Mouse (Mus musculus): ENCODE measurements around the gene Stxbp3. TPM values are rescaled to one million over a fixed set of nuclear protein-coding genes. Genes with fewer than 3 reads are reported as not detected.

Stxbp3 gene
- polyA plus RNA-seq, 1 experiment from 2014 or later = 20.8 TPM

- Histone ChIP-seq H3K9me3 (ENCODE audit: control insufficient read depth, low read length) (no peaks in the 10 kb centered on the region), H3K27me3 (ENCODE audit: control insufficient read depth, insufficient read depth, low read length) (no peaks in the 10 kb centered on the region), H3K4me1 (ENCODE audit: control insufficient read depth, insufficient read depth, low read length) (peaks cover 3% of the 10 kb centered on the region), H3K27ac (ENCODE audit: low read depth, low read length) (no peak overlapping the region), H3K4me3 (ENCODE audit: low read depth, low read length) (no peak overlapping the region), H3K9ac (ENCODE audit: low read length) (no peak overlapping the region), H3K36me3 (ENCODE audit: control insufficient read depth, insufficient read depth, low read length) (no peaks in the 10 kb centered on the region), H3K4me2 (ENCODE audit: low read depth) (no peak overlapping the region)
- WGBS = 72% methylated on average over 2 of the region's 2 CpGs
- DNase-seq (ENCODE audit: low spot score) (no peak), ATAC-seq (ENCODE audit: insufficient read depth, low FRiP score, low TSS enrichment) (no peak)
Observed at GRCm38 (mm10) chr3:108860786-108861185, 20.5 kb upstream of the Stxbp3 start.

- Histone ChIP-seq H3K9ac (ENCODE audit: low read length) (no peak overlapping the region), H3K4me1 (ENCODE audit: control insufficient read depth, insufficient read depth, low read length) (peaks cover 3% of the 10 kb centered on the region), H3K27ac (ENCODE audit: low read depth, low read length) (no peak overlapping the region), H3K4me3 (ENCODE audit: low read depth, low read length) (no peak overlapping the region), H3K9me3 (ENCODE audit: control insufficient read depth, low read length) (no peaks in the 10 kb centered on the region), H3K4me2 (ENCODE audit: low read depth) (no peak overlapping the region), H3K27me3 (ENCODE audit: control insufficient read depth, insufficient read depth, low read length) (no peaks in the 10 kb centered on the region), H3K36me3 (ENCODE audit: control insufficient read depth, insufficient read depth, low read length) (no peaks in the 10 kb centered on the region)
- ATAC-seq (ENCODE audit: insufficient read depth, low FRiP score, low TSS enrichment) (peak; percentile 74), DNase-seq (ENCODE audit: low spot score) (peak; percentile 27)
- 44% methylated on average over 7 of the region's 7 CpGs for WGBS
Observed at GRCm38 (mm10) chr3:108858231-108858770, 18.0 kb upstream of the Stxbp3 start.

GRCm38 (mm10) chr3:108857714-108858113 lies 17.4 kb upstream of the Stxbp3 start:
- DNase-seq (ENCODE audit: low spot score) = no peak
- 0 out of 2 replicates have a peak, but pooled peaks have one; percentile 14 for ATAC-seq (ENCODE audit: insufficient read depth, low FRiP score, low TSS enrichment)
- H3K4me3 ChIP-seq (ENCODE audit: low read depth, low read length) = no peak overlapping the region
- no peaks in the 10 kb centered on the region for H3K36me3 ChIP-seq (ENCODE audit: control insufficient read depth, insufficient read depth, low read length)
- no peaks in the 10 kb centered on the region for H3K27me3 ChIP-seq (ENCODE audit: control insufficient read depth, insufficient read depth, low read length)
- H3K4me1 ChIP-seq (ENCODE audit: control insufficient read depth, insufficient read depth, low read length) = peaks cover 3% of the 10 kb centered on the region
- no peak overlapping the region for H3K4me2 ChIP-seq (ENCODE audit: low read depth)
- H3K27ac ChIP-seq (ENCODE audit: low read depth, low read length) = no peak overlapping the region
- no peak overlapping the region for H3K9ac ChIP-seq (ENCODE audit: low read length)
- WGBS = 69% methylated on average over 1 of the region's 1 CpGs
- H3K9me3 ChIP-seq (ENCODE audit: control insufficient read depth, low read length) = no peaks in the 10 kb centered on the region

- Histone ChIP-seq H3K27me3 (ENCODE audit: control insufficient read depth, insufficient read depth, low read length) (no peaks in the 10 kb centered on the region), H3K27ac (ENCODE audit: low read depth, low read length) (no peak overlapping the region), H3K4me1 (ENCODE audit: control insufficient read depth, insufficient read depth, low read length) (peaks cover 3% of the 10 kb centered on the region), H3K9ac (ENCODE audit: low read length) (no peak overlapping the region), H3K4me2 (ENCODE audit: low read depth) (no peak overlapping the region), H3K36me3 (ENCODE audit: control insufficient read depth, insufficient read depth, low read length) (no peaks in the 10 kb centered on the region), H3K4me3 (ENCODE audit: low read depth, low read length) (no peak overlapping the region), H3K9me3 (ENCODE audit: control insufficient read depth, low read length) (no peaks in the 10 kb centered on the region)
- DNase-seq (ENCODE audit: low spot score) (no peak), ATAC-seq (ENCODE audit: insufficient read depth, low FRiP score, low TSS enrichment) (no peak)
- WGBS = 30% methylated on average over 3 of the region's 3 CpGs
Observed at GRCm38 (mm10) chr3:108857124-108857470, 16.8 kb upstream of the Stxbp3 start.

- ATAC-seq (ENCODE audit: insufficient read depth, low FRiP score, low TSS enrichment) (no peak), DNase-seq (ENCODE audit: low spot score) (no peak)
- Histone ChIP-seq H3K4me2 (ENCODE audit: low read depth) (no peak overlapping the region), H3K9ac (ENCODE audit: low read length) (no peak overlapping the region), H3K4me3 (ENCODE audit: low read depth, low read length) (no peak overlapping the region), H3K27me3 (ENCODE audit: control insufficient read depth, insufficient read depth, low read length) (no peaks in the 10 kb centered on the region), H3K9me3 (ENCODE audit: control insufficient read depth, low read length) (no peaks in the 10 kb centered on the region), H3K27ac (ENCODE audit: low read depth, low read length) (no peak overlapping the region), H3K36me3 (ENCODE audit: control insufficient read depth, insufficient read depth, low read length) (no peaks in the 10 kb centered on the region), H3K4me1 (ENCODE audit: control insufficient read depth, insufficient read depth, low read length) (peaks cover 3% of the 10 kb centered on the region)
- WGBS = 55% methylated on average over 8 of the region's 8 CpGs
Observed at GRCm38 (mm10) chr3:108856386-108857123, 16.2 kb upstream of the Stxbp3 start.

GRCm38 (mm10) chr3:108855864-108856263 lies 15.5 kb upstream of the Stxbp3 start:
- no peak overlapping the region for H3K9ac ChIP-seq (ENCODE audit: low read length)
- H3K27me3 ChIP-seq (ENCODE audit: control insufficient read depth, insufficient read depth, low read length) = no peaks in the 10 kb centered on the region
- DNase-seq (ENCODE audit: low spot score) (no peak), ATAC-seq (ENCODE audit: insufficient read depth, low FRiP score, low TSS enrichment) (no peak)
- H3K4me3 ChIP-seq (ENCODE audit: low read depth, low read length) = no peak overlapping the region
- no peak overlapping the region for H3K27ac ChIP-seq (ENCODE audit: low read depth, low read length)
- no peaks in the 10 kb centered on the region for H3K9me3 ChIP-seq (ENCODE audit: control insufficient read depth, low read length)
- 83% methylated on average over 10 of the region's 10 CpGs for WGBS
- H3K4me1 ChIP-seq (ENCODE audit: control insufficient read depth, insufficient read depth, low read length) = peaks cover 3% of the 10 kb centered on the region
- no peak overlapping the region for H3K4me2 ChIP-seq (ENCODE audit: low read depth)
- H3K36me3 ChIP-seq (ENCODE audit: control insufficient read depth, insufficient read depth, low read length) = no peaks in the 10 kb centered on the region

GRCm38 (mm10) chr3:108855371-108855770 lies 15.0 kb upstream of the Stxbp3 start:
- H3K36me3 ChIP-seq (ENCODE audit: control insufficient read depth, insufficient read depth, low read length) = no peaks in the 10 kb centered on the region
- no peak for DNase-seq (ENCODE audit: low spot score)
- ATAC-seq (ENCODE audit: insufficient read depth, low FRiP score, low TSS enrichment) = no peak
- WGBS = 59% methylated on average over 12 of the region's 12 CpGs
- peaks cover 3% of the 10 kb centered on the region for H3K4me1 ChIP-seq (ENCODE audit: control insufficient read depth, insufficient read depth, low read length)
- H3K4me3 ChIP-seq (ENCODE audit: low read depth, low read length) = no peak overlapping the region
- no peaks in the 10 kb centered on the region for H3K27me3 ChIP-seq (ENCODE audit: control insufficient read depth, insufficient read depth, low read length)
- H3K27ac ChIP-seq (ENCODE audit: low read depth, low read length) = no peak overlapping the region
- no peaks in the 10 kb centered on the region for H3K9me3 ChIP-seq (ENCODE audit: control insufficient read depth, low read length)
- H3K9ac ChIP-seq (ENCODE audit: low read length) = no peak overlapping the region
- no peak overlapping the region for H3K4me2 ChIP-seq (ENCODE audit: low read depth)

GRCm38 (mm10) chr3:108853266-108853665 lies 12.9 kb upstream of the Stxbp3 start:
- Histone ChIP-seq H3K4me1 (ENCODE audit: control insufficient read depth, insufficient read depth, low read length) (peaks cover 2% of the 10 kb centered on the region), H3K9me3 (ENCODE audit: control insufficient read depth, low read length) (no peaks in the 10 kb centered on the region), H3K4me2 (ENCODE audit: low read depth) (no peak overlapping the region), H3K9ac (ENCODE audit: low read length) (no peak overlapping the region), H3K36me3 (ENCODE audit: control insufficient read depth, insufficient read depth, low read length) (no peaks in the 10 kb centered on the region), H3K4me3 (ENCODE audit: low read depth, low read length) (no peak overlapping the region), H3K27ac (ENCODE audit: low read depth, low read length) (no peak overlapping the region), H3K27me3 (ENCODE audit: control insufficient read depth, insufficient read depth, low read length) (no peaks in the 10 kb centered on the region)
- DNase-seq (ENCODE audit: low spot score) = no peak
- 82% methylated on average over 1 of the region's 1 CpGs for WGBS
- ATAC-seq (ENCODE audit: insufficient read depth, low FRiP score, low TSS enrichment) = no peak

- ATAC-seq (ENCODE audit: insufficient read depth, low FRiP score, low TSS enrichment) (no peak), DNase-seq (ENCODE audit: low spot score) (no peak)
- Histone ChIP-seq H3K27ac (ENCODE audit: low read depth, low read length) (no peak overlapping the region), H3K9ac (ENCODE audit: low read length) (no peak overlapping the region), H3K4me3 (ENCODE audit: low read depth, low read length) (no peak overlapping the region), H3K4me2 (ENCODE audit: low read depth) (no peak overlapping the region), H3K4me1 (ENCODE audit: control insufficient read depth, insufficient read depth, low read length) (no peaks in the 10 kb centered on the region), H3K27me3 (ENCODE audit: control insufficient read depth, insufficient read depth, low read length) (no peaks in the 10 kb centered on the region), H3K36me3 (ENCODE audit: control insufficient read depth, insufficient read depth, low read length) (no peaks in the 10 kb centered on the region), H3K9me3 (ENCODE audit: control insufficient read depth, low read length) (no peaks in the 10 kb centered on the region)
- WGBS = 67% methylated on average over 6 of the region's 6 CpGs
Observed at GRCm38 (mm10) chr3:108851996-108852697, 11.8 kb upstream of the Stxbp3 start.
